Mouse (Mus musculus) cerebellum, postnatal 10 days (tissue): Measurements from ENCODE around the gene Slc5a11.

Experiments
- DNase-seq, 2 experiments: peaks; one replicate each; pipeline ENCODE4 v3.0.0; 2021; ENCODE audit warnings: mixed read lengths in 2 of 2

Gene Slc5a11

DNA sequence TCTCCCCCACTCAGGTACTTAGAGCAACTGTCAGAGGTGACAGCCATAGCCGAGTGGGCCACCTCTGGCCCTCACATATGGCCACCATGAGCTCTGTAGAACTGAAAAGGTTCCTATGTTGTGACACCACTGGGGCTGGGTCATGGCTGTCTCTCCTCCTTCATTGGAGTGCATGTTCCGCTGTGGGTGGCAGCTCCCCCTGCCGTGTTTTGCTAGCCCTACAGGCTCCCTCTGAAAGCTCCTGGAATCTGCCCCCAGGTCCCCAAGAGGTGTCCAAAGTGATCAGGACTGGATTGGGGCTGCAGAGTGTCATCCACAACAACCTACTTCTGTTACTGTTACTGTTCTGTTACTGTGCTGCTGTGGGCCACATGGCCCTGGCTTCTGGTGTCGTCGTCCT lies 2.3 kb upstream of the Slc5a11 start:
- DNase-seq, result no peak

DNA sequence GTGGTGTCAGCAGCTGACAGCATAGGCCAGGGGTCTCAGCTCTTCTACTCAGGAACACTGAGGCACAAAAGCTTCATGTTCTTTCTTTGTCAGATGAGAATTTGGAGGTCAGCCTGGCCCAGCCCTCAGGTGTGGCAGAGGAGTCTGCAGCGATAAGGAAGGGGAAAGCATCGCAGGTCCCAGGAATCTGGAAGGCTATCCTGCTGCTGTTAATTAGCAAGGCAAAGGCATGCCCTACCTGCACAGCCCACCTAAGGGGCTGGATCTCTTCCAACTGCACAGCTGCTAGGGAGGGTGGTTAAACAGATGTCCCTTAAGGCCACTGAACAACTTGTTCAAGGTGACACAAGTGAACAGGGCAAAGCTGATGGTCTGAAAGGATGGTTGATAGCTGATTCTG lies 558 bp downstream of the Slc5a11 start:
- DNase-seq, result no peak

DNA sequence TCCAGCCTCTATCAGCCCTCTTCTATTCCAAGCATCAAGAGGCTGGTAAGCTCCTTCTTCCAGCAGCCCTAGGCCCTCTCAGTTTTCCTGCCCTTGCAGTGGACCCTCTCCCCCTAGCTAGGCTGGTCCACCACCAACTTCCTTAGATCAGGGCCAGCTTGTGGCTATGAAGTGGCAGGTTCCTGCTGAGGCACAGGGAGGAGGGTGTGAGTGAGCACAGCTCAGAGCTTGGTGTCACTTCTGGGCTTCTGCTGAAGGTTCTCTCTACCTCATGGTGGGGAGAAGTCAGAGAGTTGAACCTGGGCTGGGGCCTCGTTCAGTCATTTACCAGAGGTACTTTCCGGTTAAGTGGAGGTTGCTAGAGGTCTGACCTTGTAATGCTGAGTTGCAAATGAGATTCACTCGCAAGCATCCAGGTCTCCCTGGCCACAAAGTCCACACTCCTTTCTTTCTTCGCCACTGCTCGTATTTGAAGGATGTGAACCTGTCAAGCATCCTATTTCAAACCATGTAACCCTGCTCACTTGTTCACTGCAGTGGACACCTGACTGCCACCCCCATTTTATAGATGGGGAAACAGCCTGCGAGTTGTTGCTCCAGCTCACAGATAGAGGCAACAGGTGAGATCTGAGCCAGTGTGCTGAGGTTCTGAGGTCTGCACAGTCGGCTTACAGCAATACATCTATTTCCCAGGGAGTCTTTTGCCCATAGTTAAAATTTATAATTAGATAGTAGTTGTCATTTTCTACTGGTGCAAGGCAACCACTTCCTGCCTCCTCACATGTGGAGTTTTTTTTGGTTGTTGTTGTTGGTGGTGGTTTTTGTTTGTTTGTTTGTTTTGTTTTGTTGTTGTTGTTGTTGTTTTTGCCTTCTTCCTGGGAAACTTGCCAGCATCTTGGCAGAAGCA lies 3.1 kb downstream of the Slc5a11 start:
- no peak for DNase-seq

DNA sequence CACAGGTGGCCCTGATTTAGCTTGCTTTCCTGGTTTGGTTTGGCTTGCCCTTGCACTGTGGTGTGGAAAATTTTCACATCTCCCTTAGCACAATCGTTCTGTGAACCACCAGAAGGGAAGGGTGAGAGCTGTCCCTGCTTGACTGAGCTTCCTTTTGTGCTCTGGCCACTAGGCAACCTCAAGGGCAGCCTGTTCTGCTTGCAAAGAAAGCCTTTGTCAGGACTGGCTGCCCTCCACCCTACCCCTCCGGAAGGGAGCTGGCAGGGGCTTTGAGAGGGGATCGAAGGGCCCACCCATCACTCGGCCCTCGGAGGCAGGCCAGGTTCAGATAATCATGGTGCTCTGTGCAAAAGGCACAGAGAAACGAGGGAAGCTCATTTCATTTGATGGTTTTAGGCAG lies 4.0 kb downstream of the Slc5a11 start:
- peak; percentile 30 to 47 for DNase-seq

GRCm38 (mm10) chr7:123219781-123220632 lies 5.4 kb downstream of the Slc5a11 start:
- DNase-seq, result peak in 1 of 2 experiments; percentile 50

- DNase-seq, result no peak
These were observed 6.0 kb downstream of the Slc5a11 start for GRCm38 (mm10) chr7:123220633-123220942.

GRCm38 (mm10) chr7:123224076-123224475 lies 9.5 kb downstream of the Slc5a11 start:
- no peak for DNase-seq

DNA sequence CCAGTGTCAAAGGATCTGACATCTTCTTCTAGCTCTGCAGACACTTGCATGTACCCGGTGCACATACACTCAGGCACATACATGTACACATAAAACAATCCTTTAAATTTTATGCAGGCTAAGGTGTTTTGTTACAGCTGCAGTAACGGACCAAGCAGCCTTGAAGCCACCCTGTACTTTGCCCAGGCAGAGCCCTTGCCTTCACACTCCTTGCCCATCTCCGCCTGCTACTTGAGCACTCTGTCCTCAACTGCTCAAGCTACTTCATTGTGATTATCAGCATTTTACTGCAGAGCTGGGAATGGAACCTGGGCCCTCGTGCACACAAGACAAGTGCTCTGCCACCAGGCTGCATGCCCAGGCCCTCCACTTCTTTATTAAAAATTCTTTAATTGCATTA lies 10.6 kb downstream of the Slc5a11 start:
- DNase-seq, result no peak

DNA sequence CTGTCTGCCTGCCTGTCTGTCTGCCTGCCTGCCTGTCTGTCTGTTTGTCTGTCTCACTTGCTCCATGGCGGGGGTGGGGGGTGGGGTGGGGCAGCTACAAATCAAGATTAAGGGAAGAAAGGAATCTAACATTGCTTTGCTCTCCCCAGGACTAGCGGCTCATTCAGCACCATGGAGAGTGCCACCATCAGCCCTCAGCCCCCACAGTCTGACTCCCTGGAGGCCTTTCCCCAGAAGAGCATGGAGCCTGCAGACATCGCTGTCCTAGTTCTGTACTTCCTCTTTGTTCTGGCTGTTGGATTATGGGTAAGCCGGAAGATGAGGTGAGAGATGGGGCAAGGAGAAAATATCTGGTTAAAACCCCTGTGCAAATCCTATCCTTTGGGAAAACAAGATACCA lies 20.9 kb downstream of the Slc5a11 start:
- DNase-seq, result no peak

- DNase-seq, result peak in 1 of 2 experiments; percentile 18
These were observed 24.0 kb downstream of the Slc5a11 start for GRCm38 (mm10) chr7:123238621-123239020.

- DNase-seq, result no peak
These were observed 25.5 kb downstream of the Slc5a11 start for GRCm38 (mm10) chr7:123240064-123240463.

- DNase-seq, result no peak
These were observed 27.7 kb downstream of the Slc5a11 start for GRCm38 (mm10) chr7:123242241-123242640.

DNA sequence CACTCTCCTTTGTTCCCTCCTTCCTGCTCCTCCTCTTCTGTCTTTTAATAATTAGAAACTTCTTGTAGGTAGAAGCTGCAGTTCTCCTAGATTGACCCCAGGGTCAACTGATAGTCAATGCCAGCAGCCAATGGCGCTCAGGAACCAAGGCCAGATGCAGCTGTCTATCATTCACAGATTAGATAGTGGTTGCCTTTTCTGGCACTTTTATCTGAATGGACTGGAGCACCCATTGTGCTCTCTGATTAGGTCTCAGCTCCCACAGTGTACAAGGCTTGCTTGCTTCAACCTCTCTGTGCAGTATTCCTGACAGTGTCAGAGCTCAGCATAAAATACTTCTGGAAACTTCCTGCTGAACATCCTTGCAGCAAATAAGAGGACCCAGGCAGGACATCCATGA lies 30.3 kb downstream of the Slc5a11 start:
- DNase-seq, result no peak

DNA sequence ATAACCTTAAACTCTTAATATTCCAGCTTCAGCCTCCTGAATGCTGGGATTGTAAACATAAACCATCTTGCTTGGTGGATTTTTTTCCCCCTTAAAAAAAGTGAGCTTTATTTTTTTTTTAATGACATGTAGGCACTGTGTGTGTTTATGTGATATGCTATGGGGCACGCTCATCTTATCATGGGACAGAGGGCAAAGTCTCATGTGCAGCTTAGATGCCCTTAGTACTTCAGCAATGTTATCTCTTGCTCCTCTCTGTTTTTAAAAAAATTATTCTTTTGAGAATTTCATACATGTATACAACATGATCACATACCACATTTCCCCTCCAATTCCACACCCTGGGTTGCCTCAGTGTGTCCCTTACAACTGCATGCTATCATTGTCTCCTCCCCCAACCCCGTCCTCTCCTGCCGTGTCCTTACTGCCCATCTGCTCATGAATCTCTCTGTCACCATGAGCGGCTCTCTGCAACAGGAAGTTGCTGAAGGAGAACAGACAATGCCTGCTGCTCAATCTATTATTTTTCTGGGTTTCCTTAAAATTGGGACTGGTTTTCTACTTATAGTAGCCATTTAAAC lies 32.0 kb downstream of the Slc5a11 start:
- DNase-seq, result no peak

- DNase-seq, result no peak
These were observed 33.6 kb downstream of the Slc5a11 start for GRCm38 (mm10) chr7:123248166-123248565.

DNA sequence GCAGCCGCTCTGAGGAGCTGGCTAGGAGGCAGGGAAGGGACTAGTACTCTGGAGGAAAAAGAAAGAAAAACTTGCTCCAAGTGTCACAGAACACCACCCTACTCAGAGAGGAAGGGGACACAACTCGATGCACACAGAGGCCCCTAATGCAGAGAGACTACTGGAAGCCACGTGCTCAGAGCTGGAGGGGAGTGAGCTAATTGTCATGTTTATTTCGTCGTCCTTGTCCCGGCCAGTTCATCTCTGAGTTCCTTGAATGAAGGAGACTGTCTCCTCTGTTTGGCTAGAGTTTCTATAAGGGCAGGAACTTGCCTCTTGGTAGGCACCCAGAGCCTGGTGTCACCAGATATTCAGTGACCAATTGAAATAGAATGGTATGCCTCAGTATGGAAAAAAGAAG lies 36.8 kb downstream of the Slc5a11 start:
- no peak for DNase-seq

DNA sequence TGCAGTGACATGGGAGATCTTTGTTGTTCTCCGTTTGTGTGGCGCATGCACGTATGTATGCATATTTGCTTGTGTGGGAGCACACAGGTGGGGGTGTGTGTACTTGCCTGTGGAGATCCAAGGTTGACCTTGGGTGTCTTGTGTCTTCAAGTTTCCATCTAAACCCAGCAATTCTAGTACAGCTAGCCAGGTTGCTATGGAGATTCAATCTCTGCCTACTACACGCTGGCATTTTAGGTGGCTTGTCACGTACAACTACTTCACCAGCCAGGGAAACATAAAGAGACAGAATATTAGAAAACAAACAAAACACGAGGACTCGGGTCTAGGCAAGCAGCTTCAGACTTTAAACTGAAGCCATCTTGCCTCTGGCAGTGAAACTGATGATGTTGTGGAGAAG lies 38.8 kb downstream of the Slc5a11 start:
- DNase-seq, result no peak

GRCm38 (mm10) chr7:123254196-123254970 lies 39.8 kb downstream of the Slc5a11 start:
- DNase-seq, result no peak

- no peak for DNase-seq
These were observed 43.5 kb downstream of the Slc5a11 start for GRCm38 (mm10) chr7:123258103-123258502.

DNA sequence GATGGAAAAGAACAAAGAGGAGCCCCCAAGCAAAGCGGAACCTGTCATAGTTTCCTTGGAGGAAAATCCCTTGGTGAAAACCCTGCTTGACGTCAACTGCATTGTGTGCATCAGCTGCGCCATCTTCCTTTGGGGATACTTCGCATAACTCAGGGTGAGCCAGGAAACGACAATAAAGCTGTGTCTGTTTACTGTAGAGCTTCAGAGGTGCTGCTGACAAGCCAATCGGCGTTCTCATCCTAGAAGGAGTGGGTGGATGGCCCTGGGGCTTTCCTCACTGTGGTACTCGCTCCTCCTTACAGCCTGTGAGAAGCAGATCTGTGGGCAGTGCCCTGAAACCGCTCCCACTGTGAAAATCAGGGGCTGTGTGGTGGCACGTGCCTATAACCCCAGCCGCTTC lies 58.5 kb downstream of the Slc5a11 start:
- no peak for DNase-seq

- no peak for DNase-seq
These were observed 62.0 kb downstream of the Slc5a11 start for GRCm38 (mm10) chr7:123276568-123276967.

DNA sequence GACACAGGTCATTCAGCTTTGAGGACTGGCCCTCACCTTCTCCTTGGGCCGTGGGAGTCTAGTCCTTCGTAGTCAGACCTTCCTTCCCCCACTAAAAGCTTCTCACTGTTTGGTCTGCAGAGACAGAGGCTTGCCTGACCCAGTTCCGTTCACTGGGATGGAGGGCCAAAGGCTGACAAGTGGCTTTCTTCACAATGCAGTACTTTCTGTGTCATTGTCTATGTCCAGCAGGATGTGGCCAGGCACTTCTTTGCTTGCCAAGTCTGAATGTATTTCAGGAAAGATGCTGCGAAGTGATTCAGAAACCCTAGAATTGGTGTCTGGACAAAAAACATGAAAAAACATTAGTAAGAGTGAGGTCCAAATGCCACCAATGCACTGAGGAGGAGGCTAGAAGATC lies 65.2 kb downstream of the Slc5a11 start:
- peak in 1 of 2 experiments; percentile 18 for DNase-seq

DNA sequence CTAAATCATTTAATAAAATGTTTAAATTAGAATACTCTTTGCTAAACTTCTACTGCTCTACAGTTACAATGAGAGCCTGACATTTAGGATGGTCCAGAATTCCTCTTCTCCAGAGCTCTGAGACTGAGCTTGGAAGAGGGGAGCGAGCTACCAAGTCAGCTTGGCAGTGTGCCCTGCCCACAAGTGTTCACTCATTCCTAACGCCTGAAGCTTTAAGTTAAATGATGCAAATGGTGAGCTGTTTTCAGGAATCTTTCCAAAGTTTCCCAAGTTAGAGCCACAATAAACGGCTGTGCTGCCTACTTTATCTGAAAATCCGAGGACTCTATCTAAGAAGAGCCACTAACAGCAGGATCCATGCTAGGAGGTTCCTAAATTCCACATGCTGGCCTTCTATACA lies 69.2 kb downstream of the Slc5a11 start:
- peak in 1 of 2 experiments; percentile 31 for DNase-seq
